Mouse (Mus musculus) midbrain, postnatal 0 days (tissue): ENCODE measurements around the gene Fut7. TPM values are rescaled to one million over a fixed set of nuclear protein-coding genes. Genes with fewer than 3 reads are reported as not detected.
A peak's percentile ranks its signal among the peaks of the same experiment; 100 is the strongest.

Experiments used
- ATAC-seq: fragments of 200-750 bp; cut with Nextera tagmentation; 2 replicates; pipeline ENCODE4 v1.8.0; 2017; ENCODE audit warnings: moderate number of reproducible peaks, mild to moderate bottlenecking, moderate TSS enrichment, moderate library complexity; ENCODE audit not compliant: low FRiP score
- DNase-seq: peaks from one replicate; pipeline ENCODE4 v3.0.0-alpha.2; 2015; ENCODE audit warnings: low spot score
- H3K27ac ChIP-seq: fragments of 300-500 bp; sonication (generic); 2 replicates; pipeline ENCODE4 v1.5.1; 2014; ENCODE audit warnings: low read depth, mild to moderate bottlenecking, low read length, mixed read lengths
- H3K27me3 ChIP-seq: fragments of 300-500 bp; sonication (generic); 2 replicates; pipeline ENCODE4 v1.6.1; 2014; ENCODE audit warnings: low read length, control low read depth, mixed read lengths; ENCODE audit not compliant: insufficient read depth
- H3K36me3 ChIP-seq: fragments of 300-500 bp; sonication (generic); 2 replicates; pipeline ENCODE4 v1.6.1; 2014; ENCODE audit warnings: low read length, control low read depth, mixed read lengths; ENCODE audit not compliant: insufficient read depth
- H3K4me1 ChIP-seq: fragments of 300-500 bp; sonication (generic); 2 replicates; pipeline ENCODE4 v1.6.1; 2014; ENCODE audit warnings: mild to moderate bottlenecking, control low read depth, antibody characterized with exemption, low read length, mixed read lengths; ENCODE audit not compliant: insufficient read depth
- H3K4me2 ChIP-seq: fragments of 300-500 bp; sonication (generic); 2 replicates; pipeline ENCODE4 v1.6.1; 2014; ENCODE audit warnings: low read depth, mild to moderate bottlenecking, low read length, mixed read lengths; ENCODE audit not compliant: poor library complexity, severe bottlenecking
- H3K4me3 ChIP-seq: fragments of 300-500 bp; sonication (generic); 2 replicates; pipeline ENCODE4 v1.5.1; 2014; ENCODE audit warnings: low read depth, mild to moderate bottlenecking, low read length, moderate library complexity
- H3K9ac ChIP-seq: fragments of 300-500 bp; sonication (generic); replicated peaks from 2 replicates; pipeline ENCODE4 v1.6.1; 2014; ENCODE audit warnings: mild to moderate bottlenecking, low read length, moderate library complexity, mixed read lengths; ENCODE audit not compliant: poor library complexity, severe bottlenecking
- H3K9me3 ChIP-seq: fragments of 300-500 bp; sonication (generic); 2 replicates; pipeline ENCODE4 v1.6.1; 2016; ENCODE audit warnings: low read length, control low read depth
- CTCF ChIP-seq: IDR thresholded peaks from 2 replicates; pipeline ENCODE4 v1.5.1; 2016; ENCODE audit warnings: antibody characterized with exemption, mild to moderate bottlenecking
- WGBS: fragments of 180-500 bp; shearing (Covaris S2); extraction: QIAGEN DNeasy Blood & Tissue Kit; methylation state at CpG from one replicate; pipeline ENCODE4 v1.1.7; 2014; 5-methylcytosine and 5-hydroxymethylcytosine counted together
- polyA plus RNA-seq: library from polyadenylated mRNA; unstranded; fragments of >200 nt; fragmentation: Nextera tagmentation; extraction: Ambion mirVana; gene quantifications from 2 replicates; pipeline ENCODE4 v1.2.1, GENCODE M21; 2015
- total RNA-seq: library from RNA; depleted of rRNA; stranded (reverse); fragments of >200 nt; gene quantifications from 2 replicates; pipeline ENCODE4 v1.2.3, GENCODE M21; 2014

Fut7 gene
- total and polyA plus RNA-seq, 2 experiments from 2014 or later = 0.23 to 1.6 TPM

DNA sequence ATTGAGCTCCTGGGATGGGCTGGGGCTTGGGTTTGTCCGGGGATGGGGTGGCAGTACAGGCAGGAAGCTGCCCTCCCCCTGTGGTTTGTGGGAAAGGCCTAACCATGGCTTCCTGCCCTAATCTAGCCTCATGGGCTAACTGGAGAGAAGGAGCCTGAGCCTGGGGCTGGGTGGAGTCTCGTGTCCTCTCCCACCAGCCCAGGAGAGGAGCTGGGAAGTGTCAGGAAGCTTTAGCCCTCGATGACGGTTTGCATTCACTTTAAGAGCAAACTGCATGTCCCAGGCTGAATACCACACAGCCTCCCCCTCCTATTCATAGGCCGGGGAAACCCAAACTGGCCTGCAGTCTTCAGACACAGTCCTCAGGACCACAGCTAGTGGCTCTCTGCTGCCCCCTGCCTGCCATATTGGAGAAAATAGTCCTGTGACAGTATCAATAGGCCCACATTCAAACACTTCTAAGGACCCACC lies 3.7 kb downstream of the Fut7 start:
- 29% methylated on average over 5 of the region's 5 CpGs for WGBS
- H3K36me3 ChIP-seq = no peaks in the 10 kb centered on the region
- DNase-seq (peak; percentile 89), ATAC-seq (no peak)
- H3K4me3 ChIP-seq = no peak overlapping the region
- TF ChIP-seq CTCF = peak; percentile 95
- no peak overlapping the region for H3K9ac ChIP-seq
- no peaks in the 10 kb centered on the region for H3K27me3 ChIP-seq
- H3K27ac ChIP-seq = no peak overlapping the region
- peaks cover 16% of the 10 kb centered on the region for H3K4me1 ChIP-seq
- H3K9me3 ChIP-seq = no peaks in the 10 kb centered on the region
- H3K4me2 ChIP-seq = no peak overlapping the region

DNA sequence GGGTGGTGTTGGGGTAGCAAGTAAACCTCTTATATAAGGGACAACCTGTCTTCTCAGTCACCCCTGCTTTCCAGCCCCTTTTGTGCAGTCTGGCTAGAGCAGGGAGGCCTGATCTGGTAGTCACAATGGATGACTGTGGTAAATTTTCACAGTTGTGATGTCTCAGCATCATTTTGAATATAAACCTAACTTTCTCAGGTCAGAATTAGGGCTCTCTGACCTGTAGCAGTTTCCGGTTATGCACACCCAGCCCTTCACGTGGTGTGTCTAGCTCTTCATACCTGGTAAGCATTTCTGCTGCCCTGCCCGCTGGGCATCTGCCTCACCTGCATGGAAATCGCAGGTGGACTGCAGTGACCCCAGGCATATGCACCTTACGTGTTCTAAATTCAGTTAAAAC lies 4.2 kb downstream of the Fut7 start:
- no peak for ATAC-seq
- H3K9ac ChIP-seq = no peak overlapping the region

DNA sequence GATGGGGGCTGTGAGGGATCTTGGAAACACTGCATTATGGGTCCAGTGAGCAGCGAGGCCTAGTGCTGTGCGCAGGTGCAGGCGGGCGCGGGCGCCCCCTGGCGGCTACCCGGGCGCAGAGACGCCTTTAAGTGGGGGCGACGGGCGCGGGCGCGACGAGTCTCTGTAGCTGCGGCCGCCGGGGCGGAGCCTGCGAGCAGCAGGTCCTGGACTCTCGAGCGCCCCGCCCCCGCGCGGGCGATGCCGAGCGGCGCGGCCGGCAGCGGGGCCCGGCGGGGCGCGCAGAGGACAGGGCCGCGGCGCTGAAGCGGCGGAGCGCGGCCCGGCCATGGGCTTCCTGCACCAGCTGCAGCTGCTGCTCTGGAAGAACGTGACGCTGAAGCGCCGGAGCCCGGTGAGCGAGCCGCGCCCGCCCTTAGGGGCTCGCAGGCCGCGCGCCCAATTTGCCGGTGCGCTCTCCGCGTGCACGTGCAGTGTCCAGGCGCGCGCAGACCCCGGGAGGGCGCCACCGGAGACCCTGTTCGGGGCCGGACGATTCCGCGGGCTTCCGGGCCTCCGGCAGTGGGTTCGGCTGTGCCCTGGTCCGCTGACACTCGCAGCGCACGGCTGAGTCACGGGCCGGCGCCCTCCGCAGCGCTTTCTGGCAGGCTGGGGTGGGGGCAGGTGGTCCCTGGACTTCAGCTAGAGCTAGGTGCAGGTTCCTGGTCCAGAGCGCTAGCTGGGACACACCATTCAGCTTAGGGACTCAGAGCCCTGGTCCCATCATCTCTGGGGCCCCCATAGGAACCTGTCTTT lies 5.6 kb downstream of the Fut7 start, which contains the start of gene Abca2:
Abca2 (plus strand) TSS at position 262 of the 795 bp plus-strand sequence.
- Histone ChIP-seq H3K4me3 (peak within 1 kb of the TSS; percentile 86), H3K4me2 (peak within 1 kb of the TSS; percentile 69), H3K9ac (peak within 1 kb of the TSS; percentile 93), H3K27ac (peak within 1 kb of the TSS; percentile 86), H3K4me1 (peaks cover 16% of the 10 kb centered on the region), H3K27me3 (no peaks in the 10 kb centered on the region), H3K9me3 (no peaks in the 10 kb centered on the region), H3K36me3 (peaks cover 11% of the 10 kb centered on the region)
- WGBS = 1% methylated on average over 36 of the region's 89 CpGs
- peak; percentile 92 for TF ChIP-seq CTCF
- DNase-seq (peak; percentile 96), ATAC-seq (peak; percentile 90)

More for the DNA sequence above, 4.2 kb downstream of the Fut7 start:
- Histone ChIP-seq H3K4me1 (peaks cover 16% of the 10 kb centered on the region), H3K4me3 (no peak overlapping the region), H3K36me3 (no peaks in the 10 kb centered on the region), H3K27me3 (no peaks in the 10 kb centered on the region), H3K27ac (no peak overlapping the region), H3K4me2 (no peak overlapping the region), H3K9me3 (no peaks in the 10 kb centered on the region)
- WGBS = 85% methylated on average over 5 of the region's 5 CpGs
- TF ChIP-seq CTCF = no peak
- no peak for DNase-seq

DNA sequence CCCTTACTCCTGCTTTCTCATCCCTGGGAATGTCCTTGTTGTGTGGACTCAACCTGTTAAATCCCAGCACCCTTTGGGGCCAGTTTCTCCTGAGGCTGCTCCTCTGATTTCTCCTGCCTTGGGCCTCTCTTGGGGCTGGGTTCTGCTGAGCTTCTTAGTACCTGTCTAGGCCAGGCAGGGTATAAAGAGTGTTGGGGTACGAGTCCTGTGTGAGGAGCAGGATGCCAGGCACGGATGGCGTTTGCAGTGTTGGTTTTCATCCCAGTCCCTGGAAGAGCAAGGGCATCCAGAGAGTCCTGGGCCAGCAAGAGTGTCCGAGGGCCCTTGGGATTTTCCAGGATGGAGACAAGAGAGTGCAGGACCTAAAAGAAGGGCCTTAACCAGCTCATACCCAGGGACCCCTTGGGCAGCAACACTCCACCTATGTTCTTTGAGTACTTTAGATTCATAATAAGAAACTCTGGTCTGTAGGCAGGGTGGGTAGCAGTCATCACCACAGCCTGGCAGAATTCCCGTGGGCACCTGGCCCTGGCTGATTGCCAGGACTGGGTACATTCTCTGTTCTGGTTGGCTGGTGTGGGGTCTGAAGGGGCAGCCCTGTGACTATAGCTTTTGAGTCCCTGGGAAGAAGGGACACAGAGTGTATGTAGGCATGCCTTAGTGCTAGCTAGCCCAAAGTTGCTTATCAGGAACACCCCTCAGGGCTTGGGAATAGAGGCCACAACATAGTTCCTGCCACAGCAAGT lies 6.5 kb downstream of the Fut7 start:
- DNase-seq = peak; percentile 6
- H3K27ac ChIP-seq = peak overlapping the region; percentile 86; the same call in 1 of the 2 replicates
- no peak for ATAC-seq
- H3K36me3 ChIP-seq = peaks cover 20% of the 10 kb centered on the region
- WGBS = 59% methylated on average over 5 of the region's 5 CpGs
- TF ChIP-seq CTCF = no peak
- H3K27me3 ChIP-seq = no peaks in the 10 kb centered on the region
- peaks cover 16% of the 10 kb centered on the region for H3K4me1 ChIP-seq
- H3K9me3 ChIP-seq = no peaks in the 10 kb centered on the region
- peak overlapping the region; percentile 86 for H3K4me3 ChIP-seq
- peak overlapping the region; percentile 93 for H3K9ac ChIP-seq
- H3K4me2 ChIP-seq = peak overlapping the region; percentile 69

DNA sequence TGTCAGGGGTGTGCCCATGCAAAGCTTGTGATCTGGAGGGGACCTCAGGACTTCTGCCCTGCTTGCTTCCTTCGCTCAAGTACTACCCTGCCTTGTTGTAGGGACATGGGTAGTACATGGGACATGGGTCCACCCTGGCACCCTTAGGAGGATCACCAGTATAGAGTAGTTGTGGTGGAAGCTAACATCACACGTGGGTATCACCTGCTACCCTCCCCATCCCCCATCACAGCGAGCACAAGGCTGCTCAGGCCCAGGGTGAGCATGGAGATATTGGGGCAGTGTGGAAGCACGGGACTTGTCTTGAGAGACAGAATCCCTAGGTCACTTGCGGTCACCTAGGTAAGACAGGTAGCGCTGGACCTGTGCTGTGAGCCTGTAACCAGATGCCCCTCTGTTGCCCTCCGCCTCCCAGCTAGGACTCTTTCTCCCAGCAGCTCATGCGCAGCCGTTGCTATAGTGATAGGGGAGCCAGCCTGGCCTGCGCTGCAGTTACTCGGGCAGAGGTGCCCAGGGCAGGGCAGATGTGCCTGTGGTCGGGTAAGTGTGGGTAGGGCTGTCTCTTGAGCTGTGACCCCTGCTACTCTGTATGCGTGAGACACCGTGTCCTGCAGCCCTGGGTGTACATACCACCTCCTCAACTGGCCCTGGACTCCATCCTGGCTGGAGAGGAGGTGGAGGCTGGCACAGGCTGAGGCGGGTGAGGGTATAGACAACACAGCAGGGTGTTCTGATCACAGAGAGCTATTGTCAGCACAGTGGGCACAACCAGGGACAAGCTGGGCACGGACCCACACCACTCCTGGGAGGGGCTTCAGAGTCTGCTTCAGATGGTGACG lies 7.5 kb downstream of the Fut7 start:
- no peak overlapping the region for H3K27ac ChIP-seq
- 50% methylated on average over 17 of the region's 17 CpGs for WGBS
- H3K4me3 ChIP-seq = peak overlapping the region; percentile 1; the same call in 1 of the 2 replicates
- peak overlapping the region; percentile 69 for H3K4me2 ChIP-seq
- H3K9me3 ChIP-seq = no peaks in the 10 kb centered on the region
- no peak for TF ChIP-seq CTCF
- H3K9ac ChIP-seq = peak overlapping the region; percentile 33; the same call in 1 of the 2 replicates
- DNase-seq (peak; percentile 32), ATAC-seq (no peak)
- no peaks in the 10 kb centered on the region for H3K27me3 ChIP-seq
- peaks cover 30% of the 10 kb centered on the region for H3K36me3 ChIP-seq
- peaks cover 16% of the 10 kb centered on the region for H3K4me1 ChIP-seq
